Mouse (Mus musculus): ENCODE data around the gene Cdhr4.
A peak's percentile ranks its signal among the peaks of the same experiment; 100 is the strongest.

Gene Cdhr4

GRCm38 (mm10) chr9:107975399-107976386 lies 16.6 kb upstream of the Cdhr4 start, which contains the start of gene Uba7:
Uba7 (plus strand) TSS chr9:107975505.
- DNase-seq (ENCODE audit: low read depth, low spot score), result no peak

GRCm38 (mm10) chr9:107978815-107979214 lies 13.5 kb upstream of the Cdhr4 start:
- no peak for DNase-seq (ENCODE audit: low read depth, low spot score)

GRCm38 (mm10) chr9:107981684-107982605 lies 10.4 kb upstream of the Cdhr4 start:
- no peak for DNase-seq (ENCODE audit: low read depth, low spot score)

DNA sequence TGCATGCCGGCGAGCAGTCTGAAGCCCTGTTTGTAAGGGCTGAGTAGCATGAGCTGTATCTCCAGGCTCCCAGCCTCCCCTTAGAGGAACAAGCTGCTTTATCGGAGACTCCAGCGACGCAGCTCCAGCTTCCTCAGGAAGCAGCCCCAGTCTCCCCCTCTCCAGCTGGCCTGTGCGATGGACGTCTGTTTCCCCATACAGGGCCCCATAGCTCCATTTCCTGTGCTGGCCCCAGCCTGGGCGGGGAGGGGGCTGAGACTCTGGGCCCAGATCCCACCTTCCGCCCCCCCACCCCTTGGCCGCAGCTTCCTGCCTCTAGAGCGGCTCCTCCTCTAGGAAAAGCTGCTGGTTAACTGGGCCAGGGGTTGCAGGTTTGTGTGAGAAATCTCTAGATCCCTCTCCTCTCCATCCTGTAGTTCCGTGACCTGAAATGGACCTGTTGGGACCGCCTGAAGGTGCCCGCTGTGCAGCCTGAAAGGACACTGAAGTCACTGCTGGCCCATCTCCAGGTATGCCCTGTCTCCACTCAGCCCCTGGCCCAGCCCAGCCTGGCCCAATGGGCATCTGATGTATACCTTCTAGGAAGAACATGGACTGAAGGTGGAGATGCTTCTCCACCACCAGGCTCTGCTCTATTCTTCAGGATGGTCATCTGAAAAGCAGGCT lies 9.5 kb upstream of the Cdhr4 start, which contains the start of gene Gm20661:
Gene Gm20661 (plus strand): TSS at position 378 of the 666 bp plus-strand sequence.
- DNase-seq (ENCODE audit: low read depth, low spot score), result no peak

GRCm38 (mm10) chr9:107983421-107983890 lies 8.8 kb upstream of the Cdhr4 start:
- DNase-seq (ENCODE audit: low read depth, low spot score), result no peak

GRCm38 (mm10) chr9:107984052-107984753 lies 8.1 kb upstream of the Cdhr4 start:
- no peak for DNase-seq (ENCODE audit: low read depth, low spot score)

- DNase-seq (ENCODE audit: low read depth, low spot score), result no peak
Observed at GRCm38 (mm10) chr9:107984754-107985055, 7.6 kb upstream of the Cdhr4 start.

- DNase-seq (ENCODE audit: low read depth, low spot score), result no peak
Observed at GRCm38 (mm10) chr9:107985131-107986119, 6.9 kb upstream of the Cdhr4 start, which contains the start of gene Inka1. Inka1 (minus strand) TSS chr9:107985879.

GRCm38 (mm10) chr9:107986376-107986775 lies 5.9 kb upstream of the Cdhr4 start:
- DNase-seq (ENCODE audit: low read depth, low spot score), result no peak

DNA sequence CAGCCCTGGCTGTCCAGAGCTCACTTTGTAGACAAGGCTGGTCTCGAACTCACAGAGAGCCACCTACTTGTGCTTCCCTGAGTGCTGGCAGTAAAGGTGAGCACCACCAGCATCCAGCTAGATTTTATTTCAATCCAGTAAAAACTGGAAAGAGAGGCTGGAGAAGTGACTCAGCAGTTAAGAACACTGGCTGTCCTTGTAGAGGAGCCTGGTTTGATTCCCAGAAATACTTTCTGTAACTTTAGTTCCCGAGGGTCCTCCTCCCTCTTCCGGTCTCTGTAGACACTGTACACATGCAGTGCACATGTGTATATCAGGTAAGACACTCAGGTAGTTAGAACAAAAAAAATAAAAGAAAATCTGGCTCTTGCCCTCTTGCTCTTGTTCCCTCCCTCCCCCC lies 4.3 kb upstream of the Cdhr4 start:
- DNase-seq (ENCODE audit: low read depth, low spot score), result no peak

- no peak for DNase-seq (ENCODE audit: low read depth, low spot score)
Observed at GRCm38 (mm10) chr9:107993013-107993412, 716 bp downstream of the Cdhr4 start.

DNA sequence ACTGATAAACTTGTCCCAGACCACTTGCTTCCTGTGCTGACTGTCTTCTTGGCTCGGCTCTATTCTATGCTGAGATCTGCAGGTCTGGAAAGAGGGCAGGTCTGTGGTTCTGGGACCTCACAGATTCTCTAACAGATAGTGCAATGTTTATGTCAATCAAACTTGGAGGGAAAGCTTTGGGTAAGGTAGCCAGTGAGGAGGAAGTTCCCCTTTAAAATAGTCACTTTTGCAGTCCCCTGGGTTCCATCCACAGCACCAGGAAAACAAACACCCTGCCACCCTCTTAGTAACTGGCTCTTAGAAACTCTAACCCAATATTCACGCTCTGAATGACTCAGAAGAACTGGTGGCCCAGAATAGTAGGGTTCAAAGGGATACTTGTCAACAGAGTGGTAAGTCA lies 2.2 kb downstream of the Cdhr4 start:
- DNase-seq (ENCODE audit: low read depth, low spot score), result no peak

DNA sequence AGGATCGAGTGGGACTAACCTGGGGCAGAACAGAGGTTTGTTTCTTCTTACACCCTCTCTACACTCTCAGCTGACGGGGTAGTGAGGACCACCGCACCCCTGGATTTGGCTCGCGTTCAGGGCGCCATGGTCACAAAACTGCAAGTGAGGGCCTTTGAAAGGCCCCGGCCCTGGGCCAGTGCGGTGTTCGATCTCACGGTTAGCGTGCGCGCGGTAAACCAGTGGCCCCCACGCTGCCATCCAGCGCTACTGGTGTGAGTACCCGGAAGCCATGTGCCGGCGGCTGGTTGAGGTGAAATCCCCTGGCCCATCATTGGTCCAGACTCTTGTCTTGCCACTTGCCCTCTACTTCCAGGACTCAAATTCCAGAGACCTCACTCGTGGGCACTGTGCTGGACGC lies 3.2 kb downstream of the Cdhr4 start:
- no peak for DNase-seq (ENCODE audit: low read depth, low spot score)

GRCm38 (mm10) chr9:107996049-107996448 lies 3.8 kb downstream of the Cdhr4 start, which contains the start of gene Gm20662:
Gm20662 (plus strand) TSS chr9:107996349.
- no peak for DNase-seq (ENCODE audit: low read depth, low spot score)

DNA sequence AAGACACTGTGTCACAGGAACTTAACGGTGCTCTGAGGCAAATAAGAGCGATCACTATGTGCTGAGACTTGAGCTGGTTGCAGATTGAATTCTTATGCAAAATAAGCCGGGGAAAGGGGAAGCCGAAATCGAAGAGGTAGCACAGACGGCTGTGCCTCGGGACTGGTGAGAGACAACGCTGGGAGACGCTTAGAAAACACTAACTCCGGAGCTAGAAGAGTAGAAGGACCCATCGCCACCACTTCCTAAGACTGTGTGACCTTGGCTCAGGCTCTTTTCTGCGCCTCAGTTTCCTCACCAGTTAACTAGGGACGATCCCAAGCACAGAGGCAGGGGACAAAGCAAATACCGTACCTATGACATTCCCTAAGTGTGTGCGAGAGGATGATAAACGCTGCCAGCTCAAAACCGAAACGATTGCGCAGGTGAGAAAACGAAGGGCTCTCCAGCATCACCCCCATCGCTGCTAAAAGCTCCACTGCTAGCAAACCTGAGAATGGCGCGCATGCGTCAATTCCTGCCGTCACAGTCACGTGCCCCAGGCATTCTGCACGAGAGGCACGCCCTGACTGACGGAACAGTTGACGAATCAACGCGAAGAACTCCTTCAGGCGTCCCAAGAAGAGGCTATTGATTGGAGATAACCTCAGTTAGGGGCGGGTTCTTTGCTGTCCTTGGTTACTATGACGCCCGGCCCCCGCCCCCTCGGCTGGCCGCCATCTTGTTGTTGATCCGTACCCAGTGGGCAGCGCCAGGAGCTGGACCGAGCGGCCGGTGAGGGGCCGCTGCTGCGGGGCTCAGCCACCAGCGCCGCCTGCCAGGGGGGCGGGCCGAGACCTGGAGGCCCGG lies 9.8 kb downstream of the Cdhr4 start, which contains the start of gene Ip6k1:
Gene Ip6k1 (plus strand): TSS at position 580 of the 849 bp plus-strand sequence.
- peak; percentile 100 for DNase-seq (ENCODE audit: low read depth, low spot score)

DNA sequence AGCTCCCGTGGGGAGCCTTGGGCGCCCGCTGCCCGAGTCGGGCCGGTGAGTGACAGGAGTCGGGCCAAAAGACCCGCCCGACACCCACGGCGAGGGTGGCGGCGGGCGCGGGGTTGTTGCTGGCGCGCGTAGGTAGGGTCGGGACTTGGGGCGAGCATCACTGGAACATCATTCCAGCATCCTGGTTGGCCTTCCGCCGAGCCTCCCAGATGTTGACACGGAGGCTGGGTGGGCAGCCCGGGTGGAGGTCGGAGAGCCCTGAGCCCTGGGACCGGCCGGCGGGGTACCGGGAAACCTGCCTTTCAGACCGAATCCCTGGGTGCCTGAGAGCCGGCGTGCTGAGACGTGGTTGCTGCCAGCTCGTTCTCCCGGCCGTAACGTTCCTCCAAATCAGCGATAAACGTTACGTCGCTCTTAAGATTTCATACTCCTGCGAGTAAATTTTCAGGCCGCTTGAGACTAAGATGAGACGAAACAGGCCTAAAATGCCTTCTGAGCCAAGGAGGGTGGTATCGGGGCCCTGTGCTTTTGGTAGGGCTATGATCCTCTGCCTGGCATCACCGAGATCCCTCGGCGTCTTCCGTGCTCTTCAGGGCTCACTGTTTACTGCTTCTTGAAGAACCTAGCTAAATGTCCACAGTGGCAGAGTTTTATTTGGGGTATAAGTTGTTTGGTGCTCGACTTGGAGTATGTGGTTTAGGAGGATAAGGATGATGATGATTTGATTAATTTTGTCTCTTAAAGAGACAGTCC lies 10.7 kb downstream of the Cdhr4 start:
- no peak for DNase-seq (ENCODE audit: low read depth, low spot score)

- DNase-seq (ENCODE audit: low read depth, low spot score), result no peak
Observed at GRCm38 (mm10) chr9:108003531-108003890, 11.2 kb downstream of the Cdhr4 start.

GRCm38 (mm10) chr9:108008041-108008440 lies 15.7 kb downstream of the Cdhr4 start:
- DNase-seq (ENCODE audit: low read depth, low spot score), result no peak
